Mouse (Mus musculus): Measurements from ENCODE around the gene Glrx5. TPM values are rescaled to one million over a fixed set of nuclear protein-coding genes. Genes with fewer than 3 reads are reported as not detected.

Gene Glrx5
- polyA plus RNA-seq (2014; fragmentation: Illumina TruSeq; extraction: RNeasy Lipid Tissue Mini Kit (QIAGEN cat#74804); ENCODE audit: low read depth, low replicate concordance) = 70.2 TPM

DNA sequence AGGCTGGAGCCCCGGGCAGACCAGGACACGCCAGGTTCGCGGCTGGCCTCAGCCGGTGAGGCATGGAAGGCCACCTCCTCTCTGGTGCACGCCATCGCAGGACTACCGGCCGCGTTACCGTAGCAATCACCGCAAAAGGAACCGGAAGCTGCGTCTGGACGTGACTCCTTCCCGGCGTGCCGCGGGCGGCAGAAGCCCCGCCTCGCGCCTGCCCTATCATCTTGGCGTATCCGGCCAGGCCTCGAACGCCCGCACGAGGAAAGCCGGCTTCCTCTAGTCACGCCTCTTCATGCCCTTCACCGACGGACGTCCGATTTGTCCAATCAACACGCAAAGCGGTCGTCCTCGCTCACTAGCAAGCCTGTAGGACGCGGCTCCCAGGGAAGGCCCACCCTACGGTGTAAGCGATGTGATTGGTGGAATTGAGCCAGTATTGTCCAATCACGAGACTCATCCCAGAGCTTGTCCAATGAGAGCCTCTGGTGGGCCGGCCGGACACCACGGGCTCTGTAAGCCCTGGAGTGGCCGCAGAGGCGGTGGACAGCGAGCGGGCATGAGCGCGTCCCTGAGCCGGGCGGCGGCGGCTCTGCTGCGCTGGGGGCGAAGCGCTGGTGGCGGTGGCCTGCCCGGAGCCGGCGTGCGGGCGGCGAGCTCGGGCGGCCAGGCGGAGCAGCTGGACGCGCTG is at the start of gene Glrx5:
Glrx5 (plus strand) TSS at position 542 of the 685 bp plus-strand sequence.

DNA sequence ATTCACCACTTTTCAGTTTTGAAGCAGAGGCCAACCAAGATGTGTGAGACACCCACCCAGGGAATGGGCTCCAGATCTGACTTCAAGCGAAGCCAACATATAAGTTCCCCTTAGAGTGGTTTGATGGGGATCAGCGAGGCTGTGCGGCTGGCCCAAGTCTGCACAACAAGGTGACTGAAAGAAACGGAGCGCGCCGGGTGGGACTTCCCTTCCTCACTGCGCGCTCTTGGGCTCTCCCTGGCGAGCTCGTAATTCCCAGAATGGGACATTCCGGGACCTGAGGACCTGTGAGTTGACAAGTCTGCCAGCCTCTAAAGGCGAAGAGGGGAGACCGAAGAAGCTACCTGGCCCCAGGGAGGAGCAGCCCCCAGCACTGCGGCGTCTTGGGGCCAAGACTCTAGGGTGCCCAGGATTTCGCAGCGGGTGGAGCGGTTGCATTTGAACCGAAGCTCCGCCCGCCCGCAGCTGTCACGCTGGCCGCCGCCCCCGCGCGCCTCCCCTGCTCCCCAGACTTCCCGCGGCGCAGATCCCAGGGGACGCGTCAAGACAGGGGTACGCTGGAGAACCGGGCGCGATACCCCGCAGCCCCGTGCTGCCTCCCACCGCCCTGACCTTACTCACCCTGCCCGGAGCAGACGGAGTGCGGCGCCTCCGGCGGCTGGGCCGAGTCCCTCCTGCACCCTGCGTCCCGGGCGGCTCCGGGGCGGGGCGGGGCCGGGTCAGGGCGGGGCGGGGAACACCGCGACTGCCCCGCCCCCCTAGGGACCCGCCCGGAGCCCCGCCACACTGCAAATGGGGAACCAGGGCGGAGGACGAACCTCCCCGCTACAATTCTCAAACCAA is 22.9 kb upstream of the Glrx5 start, which contains the start of gene Syne3:
Syne3 (minus strand) TSS at position 440 of the 843 bp plus-strand sequence.

Other genes with a start within 250 kb of the Glrx5 start
- 2.4 TPM for gene Clmn, start 167.6 kb upstream of the Glrx5 start, polyA plus RNA-seq (2014; fragmentation: Illumina TruSeq; extraction: RNeasy Lipid Tissue Mini Kit (QIAGEN cat#74804); ENCODE audit: low read depth, low replicate concordance)
- gene Syne3, start 22.9 kb upstream of the Glrx5 start, polyA plus RNA-seq (2014; fragmentation: Illumina TruSeq; extraction: RNeasy Lipid Tissue Mini Kit (QIAGEN cat#74804); ENCODE audit: low read depth, low replicate concordance) = 2.6 TPM
- not detected for gene Tcl1b2, start 113.3 kb downstream of the Glrx5 start, polyA plus RNA-seq (2014; fragmentation: Illumina TruSeq; extraction: RNeasy Lipid Tissue Mini Kit (QIAGEN cat#74804); ENCODE audit: low read depth, low replicate concordance)
- not detected for gene Tcl1b1, start 127.0 kb downstream of the Glrx5 start, polyA plus RNA-seq (2014; fragmentation: Illumina TruSeq; extraction: RNeasy Lipid Tissue Mini Kit (QIAGEN cat#74804); ENCODE audit: low read depth, low replicate concordance)
- gene Tcl1b5, start 143.7 kb downstream of the Glrx5 start, polyA plus RNA-seq (2014; fragmentation: Illumina TruSeq; extraction: RNeasy Lipid Tissue Mini Kit (QIAGEN cat#74804); ENCODE audit: low read depth, low replicate concordance) = not detected
- not detected for gene Tcl1b3, start 158.4 kb downstream of the Glrx5 start, polyA plus RNA-seq (2014; fragmentation: Illumina TruSeq; extraction: RNeasy Lipid Tissue Mini Kit (QIAGEN cat#74804); ENCODE audit: low read depth, low replicate concordance)
- gene Tcl1b4, start 169.3 kb downstream of the Glrx5 start, polyA plus RNA-seq (2014; fragmentation: Illumina TruSeq; extraction: RNeasy Lipid Tissue Mini Kit (QIAGEN cat#74804); ENCODE audit: low read depth, low replicate concordance) = not detected
- gene Tcl1, start 190.1 kb downstream of the Glrx5 start, polyA plus RNA-seq (2014; fragmentation: Illumina TruSeq; extraction: RNeasy Lipid Tissue Mini Kit (QIAGEN cat#74804); ENCODE audit: low read depth, low replicate concordance) = not detected